Mouse (Mus musculus): ENCODE results near the gene Mtf1.

DNA sequence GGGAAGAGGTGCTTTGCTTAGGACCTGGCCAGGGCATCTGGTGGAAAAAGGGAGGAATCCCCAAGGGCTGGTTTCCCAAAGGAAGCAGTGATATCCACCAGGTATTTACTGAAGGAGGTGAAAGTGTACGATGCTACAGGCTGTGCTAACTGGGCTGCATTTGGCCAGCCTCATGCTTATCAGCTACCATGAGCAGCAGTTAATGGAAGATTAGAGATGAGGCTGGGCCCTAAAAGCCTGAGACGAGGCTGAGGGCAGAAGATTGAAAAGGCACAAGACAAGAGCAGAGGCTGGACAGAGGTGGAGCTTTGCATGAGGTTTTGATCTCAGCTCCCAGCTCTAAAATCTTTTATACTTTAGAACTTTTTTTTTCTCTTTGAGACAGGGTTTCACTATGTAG, 27.5 kb upstream of the Mtf1 start:
- TF ChIP-seq CTCF (IDR thresholded peaks at IDR 0.05; ENCODE audit: extremely low read depth, insufficient read depth, insufficient read length, insufficient replicate concordance) (no peak), POLR2A (IDR thresholded peaks at IDR 0.05; ENCODE audit: low read depth, low read length) (no peak)
